Mouse (Mus musculus): ENCODE measurements around the gene Krt20. TPM values are rescaled to one million over a fixed set of nuclear protein-coding genes. Genes with fewer than 3 reads are reported as not detected.

The Krt20 gene
- not detected in 2 replicates for polyA plus RNA-seq (2011; ENCODE audit: insufficient read depth, insufficient read length, low replicate concordance, missing spikeins)

DNA sequence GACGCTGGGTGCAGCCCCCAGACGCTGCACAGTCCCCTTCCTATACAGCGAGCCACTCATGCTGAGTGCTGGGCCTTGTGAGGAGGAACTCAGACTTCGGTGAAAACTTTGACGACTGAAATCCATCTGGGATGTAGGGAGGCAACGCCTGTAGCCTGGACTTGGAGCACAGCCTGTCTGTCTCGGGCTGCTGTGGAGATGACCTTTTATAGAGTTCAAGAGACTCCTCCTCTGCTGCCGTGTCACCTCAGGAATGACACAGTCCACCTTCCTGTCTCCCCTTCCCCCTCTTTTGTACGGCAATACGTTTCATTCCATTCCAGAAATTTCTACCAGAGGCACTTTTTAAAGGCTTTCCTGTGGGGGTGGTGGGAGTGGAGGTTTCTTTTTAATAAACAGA is at the start of gene Krt20:
TSS of gene Krt20 (minus strand) at position 179 of the 400 bp plus-strand sequence.
- H3K4me1 ChIP-seq (ENCODE audit: control insufficient read depth, insufficient read depth, low read length), result no peaks in the 10 kb centered on the region
- H3K4me3 ChIP-seq (replicated peaks; ENCODE audit: control insufficient read depth, low read depth, low read length), result no peak within 1 kb of the TSS
- no peak within 1 kb of the TSS for H3K27ac ChIP-seq (ENCODE audit: control insufficient read depth, insufficient read depth, low read depth, low read length, poor library complexity)
- no peak for TF ChIP-seq POLR2A (IDR thresholded peaks at IDR 0.05; ENCODE audit: borderline replicate concordance, control insufficient read depth, low read depth, low read length)
- no peak for TF ChIP-seq CTCF (IDR thresholded peaks at IDR 0.05; ENCODE audit: control insufficient read depth, insufficient read depth, low read length)
- WGBS, result 52% methylated on average over 10 of the region's 10 CpGs

DNA sequence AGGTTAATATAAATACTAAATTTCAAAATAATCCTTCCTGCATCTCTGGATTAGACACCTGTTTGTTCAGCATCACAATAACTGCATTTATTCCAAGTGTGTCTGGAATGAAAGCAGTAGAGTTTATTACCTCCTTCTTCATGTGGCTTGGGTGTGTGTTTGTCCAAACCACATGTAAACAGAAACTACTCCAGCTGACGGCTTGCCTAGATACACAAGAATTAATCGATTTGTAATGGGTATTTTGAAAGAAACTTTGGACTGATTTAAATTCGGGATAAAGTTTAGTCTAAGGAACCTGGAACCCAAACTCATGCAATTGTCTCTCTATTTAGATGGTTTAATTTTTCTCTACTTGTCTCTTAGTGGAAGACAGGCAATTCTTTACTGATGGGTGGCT is 37.0 kb upstream of the Krt20 start:
- H3K4me3 ChIP-seq (replicated peaks; ENCODE audit: control insufficient read depth, low read depth, low read length), result no peak overlapping the region
- H3K27ac ChIP-seq (ENCODE audit: control insufficient read depth, insufficient read depth, low read depth, low read length, poor library complexity), result no peak overlapping the region
- no peak for TF ChIP-seq CTCF (IDR thresholded peaks at IDR 0.05; ENCODE audit: control insufficient read depth, insufficient read depth, low read length)
- WGBS, result 76% methylated on average over 3 of the region's 3 CpGs
- no peaks in the 10 kb centered on the region; the same call in 1 of the 2 replicates for H3K4me1 ChIP-seq (ENCODE audit: control insufficient read depth, insufficient read depth, low read length)

DNA sequence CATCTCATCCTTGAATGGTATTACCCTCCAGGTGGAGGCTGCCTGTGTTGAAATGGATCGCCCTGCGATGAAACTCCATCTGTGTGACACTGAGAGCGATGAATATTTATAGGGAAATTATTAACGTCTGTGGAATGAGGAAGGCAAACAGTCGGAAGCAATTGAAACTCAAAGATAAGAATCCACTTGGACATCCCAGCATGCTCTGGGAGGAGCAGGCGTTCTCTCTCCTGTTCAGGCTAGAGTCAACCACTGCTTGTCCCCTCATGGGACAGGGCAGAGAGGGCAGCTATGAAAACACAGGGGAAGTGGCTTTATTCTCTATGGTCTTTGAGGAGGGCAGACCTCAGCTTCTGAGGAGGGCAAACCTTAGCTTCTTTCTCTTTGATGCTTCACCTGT is 35.5 kb upstream of the Krt20 start:
- no peaks in the 10 kb centered on the region; the same call in 1 of the 2 replicates for H3K4me1 ChIP-seq (ENCODE audit: control insufficient read depth, insufficient read depth, low read length)
- TF ChIP-seq POLR2A (IDR thresholded peaks at IDR 0.05; ENCODE audit: borderline replicate concordance, control insufficient read depth, low read depth, low read length) (no peak), CTCF (IDR thresholded peaks at IDR 0.05; ENCODE audit: control insufficient read depth, insufficient read depth, low read length) (no peak)
- WGBS, result 75% methylated on average over 6 of the region's 6 CpGs
- H3K27ac ChIP-seq (ENCODE audit: control insufficient read depth, insufficient read depth, low read depth, low read length, poor library complexity), result no peak overlapping the region
- no peak overlapping the region for H3K4me3 ChIP-seq (replicated peaks; ENCODE audit: control insufficient read depth, low read depth, low read length)

GRCm38 (mm10) chr11:99472405-99472804 is 34.5 kb upstream of the Krt20 start:
- no peak for TF ChIP-seq CTCF (IDR thresholded peaks at IDR 0.05; ENCODE audit: control insufficient read depth, insufficient read depth, low read length)
- no peak for TF ChIP-seq POLR2A (IDR thresholded peaks at IDR 0.05; ENCODE audit: borderline replicate concordance, control insufficient read depth, low read depth, low read length)
- no peak overlapping the region for H3K4me3 ChIP-seq (replicated peaks; ENCODE audit: control insufficient read depth, low read depth, low read length)
- no peak overlapping the region for H3K27ac ChIP-seq (ENCODE audit: control insufficient read depth, insufficient read depth, low read depth, low read length, poor library complexity)
- WGBS, result 59% methylated on average over 4 of the region's 4 CpGs
- H3K4me1 ChIP-seq (ENCODE audit: control insufficient read depth, insufficient read depth, low read length), result no peaks in the 10 kb centered on the region; the same call in 1 of the 2 replicates

DNA sequence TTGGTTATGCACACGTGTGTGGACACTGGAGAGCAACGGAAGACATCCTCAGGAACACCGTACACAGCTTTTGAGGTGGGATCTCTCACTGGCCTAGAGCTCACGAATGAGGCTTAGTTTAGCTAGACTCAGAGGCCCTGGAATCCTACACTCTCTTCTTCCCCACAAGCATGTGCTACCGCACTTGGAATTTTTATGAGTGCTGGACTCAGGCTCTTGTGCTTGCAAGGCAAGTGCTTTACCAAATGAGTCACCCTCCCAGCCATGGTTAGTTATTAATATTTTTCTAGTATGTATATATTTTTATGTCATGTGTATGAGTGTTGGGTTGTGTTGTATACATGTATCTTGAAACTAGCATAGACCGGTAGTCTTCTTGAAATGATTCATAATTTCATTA is 34.0 kb upstream of the Krt20 start:
- no peaks in the 10 kb centered on the region; the same call in 1 of the 2 replicates for H3K4me1 ChIP-seq (ENCODE audit: control insufficient read depth, insufficient read depth, low read length)

GRCm38 (mm10) chr11:99469228-99469627 is 31.3 kb upstream of the Krt20 start:
- no peak overlapping the region for H3K27ac ChIP-seq (ENCODE audit: control insufficient read depth, insufficient read depth, low read depth, low read length, poor library complexity)
- TF ChIP-seq POLR2A (IDR thresholded peaks at IDR 0.05; ENCODE audit: borderline replicate concordance, control insufficient read depth, low read depth, low read length) (no peak), CTCF (IDR thresholded peaks at IDR 0.05; ENCODE audit: control insufficient read depth, insufficient read depth, low read length) (no peak)

More for the DNA sequence above, 34.0 kb upstream of the Krt20 start:
- no peak overlapping the region for H3K4me3 ChIP-seq (replicated peaks; ENCODE audit: control insufficient read depth, low read depth, low read length)
- no peak overlapping the region for H3K27ac ChIP-seq (ENCODE audit: control insufficient read depth, insufficient read depth, low read depth, low read length, poor library complexity)
- TF ChIP-seq CTCF (IDR thresholded peaks at IDR 0.05; ENCODE audit: control insufficient read depth, insufficient read depth, low read length) (no peak), POLR2A (IDR thresholded peaks at IDR 0.05; ENCODE audit: borderline replicate concordance, control insufficient read depth, low read depth, low read length) (no peak)
- WGBS, result 82% methylated on average over 6 of the region's 6 CpGs

GRCm38 (mm10) chr11:99468566-99468965 is 30.6 kb upstream of the Krt20 start:
- TF ChIP-seq CTCF (IDR thresholded peaks at IDR 0.05; ENCODE audit: control insufficient read depth, insufficient read depth, low read length), result no peak
- TF ChIP-seq POLR2A (IDR thresholded peaks at IDR 0.05; ENCODE audit: borderline replicate concordance, control insufficient read depth, low read depth, low read length), result no peak
- 73% methylated on average over 11 of the region's 11 CpGs for WGBS
- no peak overlapping the region for H3K27ac ChIP-seq (ENCODE audit: control insufficient read depth, insufficient read depth, low read depth, low read length, poor library complexity)
- H3K4me1 ChIP-seq (ENCODE audit: control insufficient read depth, insufficient read depth, low read length), result no peaks in the 10 kb centered on the region
- no peak overlapping the region for H3K4me3 ChIP-seq (replicated peaks; ENCODE audit: control insufficient read depth, low read depth, low read length)

More at GRCm38 (mm10) chr11:99469228-99469627, 31.3 kb upstream of the Krt20 start:
- Histone ChIP-seq H3K4me3 (replicated peaks; ENCODE audit: control insufficient read depth, low read depth, low read length) (no peak overlapping the region), H3K4me1 (ENCODE audit: control insufficient read depth, insufficient read depth, low read length) (no peaks in the 10 kb centered on the region; the same call in 1 of the 2 replicates)
- WGBS, result 74% methylated on average over 4 of the region's 4 CpGs

- TF ChIP-seq POLR2A (IDR thresholded peaks at IDR 0.05; ENCODE audit: borderline replicate concordance, control insufficient read depth, low read depth, low read length) (no peak), CTCF (IDR thresholded peaks at IDR 0.05; ENCODE audit: control insufficient read depth, insufficient read depth, low read length) (no peak)
- WGBS, result 36% methylated on average over 7 of the region's 7 CpGs
- H3K4me1 ChIP-seq (ENCODE audit: control insufficient read depth, insufficient read depth, low read length), result no peaks in the 10 kb centered on the region
- H3K4me3 ChIP-seq (replicated peaks; ENCODE audit: control insufficient read depth, low read depth, low read length), result no peak overlapping the region
- H3K27ac ChIP-seq (ENCODE audit: control insufficient read depth, insufficient read depth, low read depth, low read length, poor library complexity), result no peak overlapping the region
Measured at GRCm38 (mm10) chr11:99466316-99466715, 28.4 kb upstream of the Krt20 start.

DNA sequence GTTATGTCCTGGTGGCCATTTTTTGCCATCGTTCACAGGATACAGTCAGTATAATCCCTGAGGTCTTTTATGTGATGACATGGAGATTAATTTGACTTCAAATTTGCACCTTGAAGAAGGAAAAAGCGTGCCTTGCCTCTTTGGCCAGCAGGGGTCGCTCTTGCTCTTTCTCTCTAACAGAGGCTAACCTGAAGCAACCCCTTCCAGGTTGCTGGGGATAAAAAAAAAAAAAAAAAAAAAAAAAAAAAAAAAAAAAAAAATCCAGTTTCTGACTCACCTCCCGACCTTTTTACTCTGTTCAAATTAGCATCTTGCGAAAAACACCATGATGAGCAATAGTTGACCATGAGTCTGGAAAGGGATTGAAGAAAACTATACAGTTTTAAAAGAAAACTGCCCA is 26.9 kb upstream of the Krt20 start:
- no peak overlapping the region for H3K4me3 ChIP-seq (replicated peaks; ENCODE audit: control insufficient read depth, low read depth, low read length)
- H3K4me1 ChIP-seq (ENCODE audit: control insufficient read depth, insufficient read depth, low read length), result no peaks in the 10 kb centered on the region
- H3K27ac ChIP-seq (ENCODE audit: control insufficient read depth, insufficient read depth, low read depth, low read length, poor library complexity), result no peak overlapping the region
- peak; percentile 61 for TF ChIP-seq CTCF (IDR thresholded peaks at IDR 0.05; ENCODE audit: control insufficient read depth, insufficient read depth, low read length)
- no peak for TF ChIP-seq POLR2A (IDR thresholded peaks at IDR 0.05; ENCODE audit: borderline replicate concordance, control insufficient read depth, low read depth, low read length)
- 8% methylated on average over 5 of the region's 5 CpGs for WGBS

All from bone marrow, adult 2 months (tissue).